Mouse (Mus musculus) ES-Bruce4 (cell line): ENCODE measurements around the gene Mex3a.

ENCODE experiments used
- CTCF ChIP-seq: IDR thresholded peaks from one replicate; pipeline ENCODE4 v1.8.1; 2011; ENCODE audit warnings: low read depth, low read length
- EP300 ChIP-seq: IDR thresholded peaks from 2 replicates; pipeline ENCODE4 v1.6.1; 2011; ENCODE audit warnings: low read depth, low read length; ENCODE audit not compliant: insufficient read depth

GRCm38 (mm10) chr3:88505081-88505480 lies 27.1 kb upstream of the Mex3a start:
- no peak for TF ChIP-seq EP300
- TF ChIP-seq CTCF, result no peak
